Mouse (Mus musculus): ENCODE measurements around the gene Reln. TPM values are rescaled to one million over a fixed set of nuclear protein-coding genes. Genes with fewer than 3 reads are reported as not detected.
A peak's percentile ranks its signal among the peaks of the same experiment; 100 is the strongest.

Gene Reln
- polyA plus RNA-seq, 1 experiment from 2014 or later, result 6.5 TPM

GRCm38 (mm10) chr5:22343536-22343842 is 1.0 kb downstream of the Reln start:
- Histone ChIP-seq H3K36me3 (ENCODE audit: control insufficient read depth, insufficient read depth, low read length) (no peaks in the 10 kb centered on the region), H3K9ac (ENCODE audit: low read depth, low read length) (peak overlapping the region; percentile 70), H3K4me2 (peak overlapping the region; percentile 97), H3K4me3 (ENCODE audit: low read depth, low read length) (peak overlapping the region; percentile 61), H3K27ac (ENCODE audit: low read depth, low read length) (no peak overlapping the region), H3K27me3 (ENCODE audit: control insufficient read depth, insufficient read depth, low read length) (peaks cover 56% of the 10 kb centered on the region), H3K9me3 (replicated peaks; ENCODE audit: control insufficient read depth, low read length) (no peaks in the 10 kb centered on the region), H3K4me1 (ENCODE audit: control insufficient read depth, insufficient read depth, low read length) (no peaks in the 10 kb centered on the region)
- WGBS (ENCODE audit: insufficient replicate concordance), result under 1% methylated on average over 10 of the region's 10 CpGs
- ATAC-seq (replicated peaks; ENCODE audit: insufficient number of reproducible peaks, low FRiP score, low TSS enrichment), result no peak

- 33% methylated on average over 7 of the region's 7 CpGs for WGBS (ENCODE audit: insufficient replicate concordance)
- peaks cover 52% of the 10 kb centered on the region for H3K27me3 ChIP-seq (ENCODE audit: control insufficient read depth, insufficient read depth, low read length)
- no peaks in the 10 kb centered on the region for H3K36me3 ChIP-seq (ENCODE audit: control insufficient read depth, insufficient read depth, low read length)
- H3K9me3 ChIP-seq (replicated peaks; ENCODE audit: control insufficient read depth, low read length), result no peaks in the 10 kb centered on the region
- no peaks in the 10 kb centered on the region for H3K4me1 ChIP-seq (ENCODE audit: control insufficient read depth, insufficient read depth, low read length)
- ATAC-seq (replicated peaks; ENCODE audit: insufficient number of reproducible peaks, low FRiP score, low TSS enrichment), result no peak
- no peak overlapping the region for H3K9ac ChIP-seq (ENCODE audit: low read depth, low read length)
- no peak overlapping the region; the same call in 1 of the 2 replicates for H3K4me3 ChIP-seq (ENCODE audit: low read depth, low read length)
- no peak overlapping the region for H3K27ac ChIP-seq (ENCODE audit: low read depth, low read length)
- H3K4me2 ChIP-seq, result peak overlapping the region; percentile 9; the same call in 1 of the 2 replicates
Measured at GRCm38 (mm10) chr5:22342461-22342860, 2.0 kb downstream of the Reln start.

GRCm38 (mm10) chr5:22340991-22341390 is 3.5 kb downstream of the Reln start:
- no peak overlapping the region for H3K4me2 ChIP-seq
- WGBS (ENCODE audit: insufficient replicate concordance), result 76% methylated on average over 8 of the region's 8 CpGs
- H3K27me3 ChIP-seq (ENCODE audit: control insufficient read depth, insufficient read depth, low read length), result peaks cover 37% of the 10 kb centered on the region
- no peaks in the 10 kb centered on the region for H3K4me1 ChIP-seq (ENCODE audit: control insufficient read depth, insufficient read depth, low read length)
- ATAC-seq (replicated peaks; ENCODE audit: insufficient number of reproducible peaks, low FRiP score, low TSS enrichment), result no peak
- no peaks in the 10 kb centered on the region for H3K9me3 ChIP-seq (replicated peaks; ENCODE audit: control insufficient read depth, low read length)
- H3K4me3 ChIP-seq (ENCODE audit: low read depth, low read length), result no peak overlapping the region
- H3K36me3 ChIP-seq (ENCODE audit: control insufficient read depth, insufficient read depth, low read length), result no peaks in the 10 kb centered on the region
- H3K9ac ChIP-seq (ENCODE audit: low read depth, low read length), result no peak overlapping the region
- H3K27ac ChIP-seq (ENCODE audit: low read depth, low read length), result no peak overlapping the region

- no peak for ATAC-seq (replicated peaks; ENCODE audit: insufficient number of reproducible peaks, low FRiP score, low TSS enrichment)
- no peak overlapping the region for H3K4me2 ChIP-seq
- H3K27ac ChIP-seq (ENCODE audit: low read depth, low read length), result no peak overlapping the region
- no peaks in the 10 kb centered on the region for H3K9me3 ChIP-seq (replicated peaks; ENCODE audit: control insufficient read depth, low read length)
- 0 out of 2 replicates have a peak, but pooled peaks cover 3% of the 10 kb centered on the region for H3K27me3 ChIP-seq (ENCODE audit: control insufficient read depth, insufficient read depth, low read length)
- H3K4me1 ChIP-seq (ENCODE audit: control insufficient read depth, insufficient read depth, low read length), result peaks cover 2% of the 10 kb centered on the region; the same call in 1 of the 2 replicates
- no peak overlapping the region for H3K4me3 ChIP-seq (ENCODE audit: low read depth, low read length)
- H3K9ac ChIP-seq (ENCODE audit: low read depth, low read length), result no peak overlapping the region
- 69% methylated on average over 3 of the region's 3 CpGs for WGBS (ENCODE audit: insufficient replicate concordance)
- no peaks in the 10 kb centered on the region for H3K36me3 ChIP-seq (ENCODE audit: control insufficient read depth, insufficient read depth, low read length)
Measured at GRCm38 (mm10) chr5:22335408-22335807, 9.1 kb downstream of the Reln start.

- Histone ChIP-seq H3K36me3 (ENCODE audit: control insufficient read depth, insufficient read depth, low read length) (no peaks in the 10 kb centered on the region), H3K4me3 (ENCODE audit: low read depth, low read length) (no peak overlapping the region), H3K27me3 (ENCODE audit: control insufficient read depth, insufficient read depth, low read length) (no peaks in the 10 kb centered on the region), H3K4me2 (no peak overlapping the region), H3K9ac (ENCODE audit: low read depth, low read length) (no peak overlapping the region), H3K4me1 (ENCODE audit: control insufficient read depth, insufficient read depth, low read length) (peaks cover 2% of the 10 kb centered on the region; the same call in 1 of the 2 replicates), H3K9me3 (replicated peaks; ENCODE audit: control insufficient read depth, low read length) (no peaks in the 10 kb centered on the region), H3K27ac (ENCODE audit: low read depth, low read length) (no peak overlapping the region)
- ATAC-seq (replicated peaks; ENCODE audit: insufficient number of reproducible peaks, low FRiP score, low TSS enrichment), result no peak
- WGBS (ENCODE audit: insufficient replicate concordance), result 38% methylated on average over 5 of the region's 5 CpGs
Measured at GRCm38 (mm10) chr5:22330802-22331201, 13.7 kb downstream of the Reln start.

- Histone ChIP-seq H3K4me3 (ENCODE audit: low read depth, low read length) (no peak overlapping the region), H3K27ac (ENCODE audit: low read depth, low read length) (no peak overlapping the region), H3K9ac (ENCODE audit: low read depth, low read length) (no peak overlapping the region), H3K4me2 (no peak overlapping the region), H3K27me3 (ENCODE audit: control insufficient read depth, insufficient read depth, low read length) (no peaks in the 10 kb centered on the region), H3K4me1 (ENCODE audit: control insufficient read depth, insufficient read depth, low read length) (peaks cover 2% of the 10 kb centered on the region; the same call in 1 of the 2 replicates), H3K36me3 (ENCODE audit: control insufficient read depth, insufficient read depth, low read length) (no peaks in the 10 kb centered on the region), H3K9me3 (replicated peaks; ENCODE audit: control insufficient read depth, low read length) (no peaks in the 10 kb centered on the region)
- ATAC-seq (replicated peaks; ENCODE audit: insufficient number of reproducible peaks, low FRiP score, low TSS enrichment), result no peak
- 76% methylated on average over 8 of the region's 8 CpGs for WGBS (ENCODE audit: insufficient replicate concordance)
Measured at GRCm38 (mm10) chr5:22328431-22329359, 15.8 kb downstream of the Reln start.

- WGBS (ENCODE audit: insufficient replicate concordance), result 77% methylated on average over 3 of the region's 3 CpGs
- ATAC-seq (replicated peaks; ENCODE audit: insufficient number of reproducible peaks, low FRiP score, low TSS enrichment), result no peak
Measured at GRCm38 (mm10) chr5:22327170-22327569, 17.3 kb downstream of the Reln start.

GRCm38 (mm10) chr5:22323801-22324200 is 20.7 kb downstream of the Reln start:
- ATAC-seq (replicated peaks; ENCODE audit: insufficient number of reproducible peaks, low FRiP score, low TSS enrichment), result no peak
- H3K36me3 ChIP-seq (ENCODE audit: control insufficient read depth, insufficient read depth, low read length), result no peaks in the 10 kb centered on the region
- 87% methylated on average over 1 of the region's 1 CpGs for WGBS (ENCODE audit: insufficient replicate concordance)
- H3K4me2 ChIP-seq, result no peak overlapping the region
- H3K27me3 ChIP-seq (ENCODE audit: control insufficient read depth, insufficient read depth, low read length), result no peaks in the 10 kb centered on the region
- no peak overlapping the region for H3K9ac ChIP-seq (ENCODE audit: low read depth, low read length)
- H3K4me3 ChIP-seq (ENCODE audit: low read depth, low read length), result no peak overlapping the region
- H3K27ac ChIP-seq (ENCODE audit: low read depth, low read length), result no peak overlapping the region
- H3K9me3 ChIP-seq (replicated peaks; ENCODE audit: control insufficient read depth, low read length), result no peaks in the 10 kb centered on the region
- H3K4me1 ChIP-seq (ENCODE audit: control insufficient read depth, insufficient read depth, low read length), result no peaks in the 10 kb centered on the region

More at GRCm38 (mm10) chr5:22327170-22327569, 17.3 kb downstream of the Reln start:
- H3K9me3 ChIP-seq (replicated peaks; ENCODE audit: control insufficient read depth, low read length), result no peaks in the 10 kb centered on the region
- H3K4me1 ChIP-seq (ENCODE audit: control insufficient read depth, insufficient read depth, low read length), result peaks cover 2% of the 10 kb centered on the region; the same call in 1 of the 2 replicates
- no peaks in the 10 kb centered on the region for H3K27me3 ChIP-seq (ENCODE audit: control insufficient read depth, insufficient read depth, low read length)
- H3K4me3 ChIP-seq (ENCODE audit: low read depth, low read length), result no peak overlapping the region
- no peaks in the 10 kb centered on the region for H3K36me3 ChIP-seq (ENCODE audit: control insufficient read depth, insufficient read depth, low read length)
- H3K4me2 ChIP-seq, result no peak overlapping the region
- no peak overlapping the region for H3K27ac ChIP-seq (ENCODE audit: low read depth, low read length)
- H3K9ac ChIP-seq (ENCODE audit: low read depth, low read length), result no peak overlapping the region
